ENCODE assay signal across 17 mouse cellular contexts in the genomic region with DNA sequence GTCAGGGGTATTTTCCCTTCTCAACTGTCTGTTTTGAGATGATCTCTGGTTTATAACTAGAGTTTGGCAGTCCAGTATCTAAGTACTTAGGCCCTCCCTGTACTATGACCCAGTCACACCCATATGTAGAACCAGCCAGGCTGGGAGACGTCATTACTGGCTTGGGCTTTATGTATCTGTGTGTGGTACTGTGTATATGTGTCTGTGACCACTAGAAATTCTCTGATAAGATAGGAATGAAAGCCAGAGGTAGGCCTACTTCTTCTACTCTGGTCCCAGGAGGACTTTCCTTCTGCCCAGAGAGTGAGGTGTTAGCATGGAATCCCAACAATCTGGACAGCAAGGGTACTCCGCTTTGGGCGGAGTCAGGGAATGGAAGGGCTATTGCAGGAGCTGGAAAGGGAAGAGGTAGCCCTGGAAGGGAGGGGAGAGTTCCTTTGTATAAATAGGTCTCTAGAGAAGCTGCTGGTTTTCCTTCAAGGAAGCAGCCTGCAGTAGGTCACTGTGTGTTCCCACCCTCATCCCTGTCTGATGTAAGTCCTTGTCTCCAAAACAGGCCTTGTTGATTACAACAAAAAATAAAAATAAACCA. TPM values are rescaled to one million over a fixed set of nuclear protein-coding genes. Genes with fewer than 3 reads are reported as not detected.
DNase-seq lines count a peak whose midpoint lies in the region; TF ChIP-seq lines count a peak whose summit lies in the region.
"Had no signal": no experiment of that assay in that cellular context is flagged by ENCODE, and none has a peak within 500 bp of the region (broad histone marks: within the 10 kb centered on the region; RNA-seq: fewer than 3 reads in every experiment).

No protein-coding gene starts in this region.

- DNase-seq in gastrocnemius, adult 2 months = peak; percentile 29
- no peak for DNase-seq in gastrocnemius, postnatal 14 days
- DNase-seq in 3T3-L1 (ENCODE audit: low read depth, low spot score) (peak; percentile 84), adipocyte (ENCODE audit: low spot score) (no peak)
- DNase-seq in heart, postnatal 4 days = peak; percentile 7
- DNase-seq in lung, postnatal 25 days (ENCODE audit: low spot score) = peak; percentile 34
- no peak for DNase-seq in layer of hippocampus, postnatal 36 days
- DNase-seq in urinary bladder, adult 18-20 months (ENCODE audit: low spot score in 2 of 2) = no peak
- DNase-seq: adrenal gland, postnatal 25 days; cerebellum, adult 9-10 months; gastrocnemius, postnatal 36 days; kidney, postnatal 10 days; liver, embryonic 13.5 days had no signal

- peak overlapping the region; percentile 20; the same call in 1 of the 2 replicates for H3K27ac ChIP-seq in gastrocnemius, adult 2 months
- H3K27ac ChIP-seq: forebrain, embryonic 10.5 days; layer of hippocampus, adult 2 months; limb, embryonic 12.5 days; liver, embryonic 13.5 days; neural tube, embryonic 12.5 days had no signal

- intact Hi-C loops in gastrocnemius, adult 2 months (cut with DNase I) = no loop called here
- intact Hi-C loops in gastrocnemius, postnatal 14 days (cut with DNase I; ENCODE audit: low total_unique reads) = no loop called here

- H3K4me3 ChIP-seq in gastrocnemius, adult 2 months = no peak overlapping the region
- H3K4me3 ChIP-seq: forebrain, embryonic 10.5 days; layer of hippocampus, adult 2 months; limb, embryonic 12.5 days; liver, embryonic 13.5 days; neural tube, embryonic 12.5 days had no signal

- no peak for TF ChIP-seq CTCF in gastrocnemius, adult 2 months (IDR thresholded peaks at IDR 0.05)

RNA-seq across cellular contexts. Expression of a gene that starts 4.5 kb away (rescaled TPM):
- 1 to 10 TPM; 1.6 to 2.1 TPM for total RNA-seq in gastrocnemius, adult 2 months (2021)
- total RNA-seq in gastrocnemius, postnatal 14 days (2021) = 1 to 10 TPM; 3.9 to 4.7 TPM
- 10 to 100 TPM; 25.7 to 32.4 TPM for total RNA-seq in heart, postnatal 4 days (2021)
- under 1 TPM; 0.56 to 0.70 TPM for total RNA-seq in layer of hippocampus, postnatal 36 days (2021)

RNA-seq across cellular contexts. Expression of a gene that starts 45.9 kb away (rescaled TPM):
- total RNA-seq in gastrocnemius, adult 2 months (2021) = 10 to 100 TPM; 37.3 to 50.0 TPM
- total RNA-seq in gastrocnemius, postnatal 14 days (2021) = 10 to 100 TPM; 46.3 to 53.6 TPM
- 10 to 100 TPM; 97.9 TPM for total RNA-seq in heart, postnatal 4 days (2021)
- total RNA-seq in layer of hippocampus, postnatal 36 days (2021) = 10 to 100 TPM; 28.3 to 29.0 TPM

RNA-seq across cellular contexts. Expression of a gene that starts 51.6 kb away (rescaled TPM):
- under 1 TPM in 1 of 2 experiments, not detected in 1; 0.20 TPM for total RNA-seq in gastrocnemius, adult 2 months (2021)
- total RNA-seq in gastrocnemius, postnatal 14 days (2021) = under 1 TPM in 1 of 2 experiments, not detected in 1; 0.53 TPM
- total RNA-seq in heart, postnatal 4 days (2021) = 1 to 10 TPM; 1.1 to 1.6 TPM
- 10 to 100 TPM; 20.6 to 22.2 TPM for total RNA-seq in layer of hippocampus, postnatal 36 days (2021)
- total RNA-seq: gastrocnemius, postnatal 36 days had no signal

Comparison
In these comparisons a context has a peak if more than half of its experiments do, and no peak if none do; other contexts are left out.
1. DNase-seq: peak in gastrocnemius, adult 2 months (single experiment), 3T3-L1 (single experiment), heart, postnatal 4 days (single experiment) and lung, postnatal 25 days (single experiment); none in gastrocnemius, postnatal 14 days (single experiment), layer of hippocampus, postnatal 36 days (0 of 2), adipocyte (single experiment) and urinary bladder, adult 18-20 months (0 of 2).
2. RNA of a gene that starts 4.5 kb away (total RNA-seq): 25.7 to 32.4 TPM in heart, postnatal 4 days; 3.9 to 4.7 TPM in gastrocnemius, postnatal 14 days, 1.6 to 2.1 TPM in gastrocnemius, adult 2 months and 0.56 to 0.70 TPM in layer of hippocampus, postnatal 36 days; every median in the first group is over 4 times any median in the second.
3. RNA of a gene that starts 51.6 kb away (total RNA-seq): 20.6 to 22.2 TPM in layer of hippocampus, postnatal 36 days; 1.1 to 1.6 TPM in heart, postnatal 4 days, 0.53 TPM in gastrocnemius, postnatal 14 days and 0.20 TPM in gastrocnemius, adult 2 months; every median in the first group is over 4 times any median in the second.